8 mouse cellular contexts compared by ENCODE assay signal in genomic region chr2:154412018-154412666, GRCm38 (mm10). TPM values are rescaled to one million over a fixed set of nuclear protein-coding genes. Genes with fewer than 3 reads are reported as not detected.
DNase-seq lines count a peak whose midpoint lies in the region; ATAC-seq lines count a peak whose summit lies in the region.

No protein-coding gene starts in this region.

- intact Hi-C loops in heart, postnatal 10 days (cut with DNase I): loop anchor here (5.0 kb wide), 1 partner anchor 530 kb away; no protein-coding TSS in a partner anchor

- peaks cover 7% of the 10 kb centered on the region; the same call in 1 of the 2 replicates for H3K27me3 ChIP-seq in intestine, embryonic 15.5 days (replicated peaks)
- no peaks in the 10 kb centered on the region for H3K27me3 ChIP-seq in splenic B cell, adult 2 months (ENCODE audit: control insufficient read depth, insufficient read depth, low read length, poor library complexity, severe bottlenecking)

- WGBS in intestine, embryonic 15.5 days: 68% methylated on average over 7 of the region's 7 CpGs

- peak; percentile 65 to 74 for DNase-seq in heart, postnatal 10 days
- DNase-seq in heart, adult 9 months (ENCODE audit: low spot score in 2 of 2): no peak
- peak; percentile 52 for DNase-seq in right cerebral cortex, adult 18-20 months
- no peak for DNase-seq in right cerebral cortex, postnatal 4 days
- peak; percentile 75 for DNase-seq in splenic B cell, adult 2 months (ENCODE audit: low read depth, low spot score)
- no peak for DNase-seq in spleen, adult 18-20 months

- no peak overlapping the region for H3K27ac ChIP-seq in intestine, embryonic 15.5 days

- peaks cover 8% of the 10 kb centered on the region for H3K4me1 ChIP-seq in intestine, embryonic 15.5 days (replicated peaks)

- H3K9ac ChIP-seq in intestine, embryonic 15.5 days: no peak overlapping the region

- no peaks in the 10 kb centered on the region for H3K36me3 ChIP-seq in intestine, embryonic 15.5 days
- no peaks in the 10 kb centered on the region for H3K36me3 ChIP-seq in splenic B cell, adult 2 months (ENCODE audit: control insufficient read depth, insufficient read depth, low read length, poor library complexity, severe bottlenecking)

- H3K4me3 ChIP-seq in intestine, embryonic 15.5 days (replicated peaks): no peak overlapping the region

- no peaks in the 10 kb centered on the region for H3K9me3 ChIP-seq in intestine, embryonic 15.5 days

- ATAC-seq in activated CD4-positive, CD25-positive, alpha-beta regulatory T cell, adult 4 months: peak; percentile 55
- 0 out of 2 replicates have a peak, but pooled peaks have one; percentile 35 for ATAC-seq in intestine, embryonic 15.5 days

- H3K4me2 ChIP-seq in intestine, embryonic 15.5 days (replicated peaks): no peak overlapping the region

RNA-seq across cellular contexts. Expression of gene Snta1, which starts 4.2 kb away (rescaled TPM):
- 100 to 1,000 TPM in 1 of 2 experiments, 10 to 100 TPM in 1; 82.6 to 106 TPM for total RNA-seq in heart, postnatal 10 days (2021)
- polyA plus RNA-seq in activated CD4-positive, CD25-positive, alpha-beta regulatory T cell, adult 4 months (2017; shearing (Covaris generic)): not detected
- polyA plus RNA-seq in intestine, embryonic 15.5 days (2015; fragmentation: Nextera tagmentation; extraction: Ambion mirVana): 4.6 and 5.0 TPM in 2 replicates

RNA-seq across cellular contexts. Expression of gene Cbfa2t2, which starts 24.1 kb away (rescaled TPM):
- total RNA-seq in heart, postnatal 10 days (2021): 10 to 100 TPM; 23.5 to 25.3 TPM
- 10 to 100 TPM; 19.7 to 21.8 TPM for polyA plus RNA-seq in activated CD4-positive, CD25-positive, alpha-beta regulatory T cell, adult 4 months (2017; shearing (Covaris generic))
- 25.4 and 26.3 TPM in 2 replicates for polyA plus RNA-seq in intestine, embryonic 15.5 days (2015; fragmentation: Nextera tagmentation; extraction: Ambion mirVana)

RNA-seq across cellular contexts. Expression of gene Cdk5rap1, which starts 39.3 kb away (rescaled TPM):
- total RNA-seq in heart, postnatal 10 days (2021): 10 to 100 TPM; 13.6 to 16.3 TPM
- 10 to 100 TPM; 37.5 to 67.2 TPM for polyA plus RNA-seq in activated CD4-positive, CD25-positive, alpha-beta regulatory T cell, adult 4 months (2017; shearing (Covaris generic))
- 16.9 and 18.1 TPM in 2 replicates for polyA plus RNA-seq in intestine, embryonic 15.5 days (2015; fragmentation: Nextera tagmentation; extraction: Ambion mirVana)

Comparison
In these comparisons a context has a peak if more than half of its experiments do, and no peak if none do; other contexts are left out.
1. DNase-seq: peak in heart, postnatal 10 days (2 of 2), right cerebral cortex, adult 18-20 months (single experiment) and splenic B cell, adult 2 months (single experiment); none in heart, adult 9 months (0 of 2), right cerebral cortex, postnatal 4 days (single experiment) and spleen, adult 18-20 months (0 of 2).